Mouse (Mus musculus) frontal cortex, postnatal 25 days (tissue): ENCODE results near the gene Khnyn.

ENCODE experiments used
- DNase-seq, 2 experiments: peaks; one replicate each; pipeline ENCODE4 v3.0.0; 2022; ENCODE audit warnings: low spot score in 2 of 2

Khnyn gene

GRCm38 (mm10) chr14:55884713-55885113 is at the start of gene Khnyn:
TSS of gene Khnyn (plus strand) at chr14:55884947.
- DNase-seq: peak; percentile 59 to 64

GRCm38 (mm10) chr14:55838312-55838711 is 46.4 kb upstream of the Khnyn start:
- DNase-seq: no peak

GRCm38 (mm10) chr14:55838740-55839139 is 46.0 kb upstream of the Khnyn start:
- no peak for DNase-seq

GRCm38 (mm10) chr14:55840853-55841366 is 43.8 kb upstream of the Khnyn start:
- no peak for DNase-seq

- DNase-seq: no peak
Observed at GRCm38 (mm10) chr14:55842794-55843193, 42.0 kb upstream of the Khnyn start.

GRCm38 (mm10) chr14:55845506-55846294 is 39.0 kb upstream of the Khnyn start:
- no peak for DNase-seq

GRCm38 (mm10) chr14:55850885-55851284 is 33.9 kb upstream of the Khnyn start:
- DNase-seq: no peak

GRCm38 (mm10) chr14:55852646-55853551 is 31.8 kb upstream of the Khnyn start:
- no peak for DNase-seq

- no peak for DNase-seq
Observed at GRCm38 (mm10) chr14:55853621-55854285, 31.0 kb upstream of the Khnyn start, which contains the start of gene Nynrin. TSS of gene Nynrin (plus strand) at chr14:55854010.

- no peak for DNase-seq
Observed at GRCm38 (mm10) chr14:55854406-55855100, 30.2 kb upstream of the Khnyn start.

- DNase-seq: no peak
Observed at GRCm38 (mm10) chr14:55855101-55855561, 29.6 kb upstream of the Khnyn start.

- DNase-seq: no peak
Observed at GRCm38 (mm10) chr14:55857588-55857987, 27.2 kb upstream of the Khnyn start.

GRCm38 (mm10) chr14:55862186-55862585 is 22.6 kb upstream of the Khnyn start:
- no peak for DNase-seq

GRCm38 (mm10) chr14:55862970-55863369 is 21.8 kb upstream of the Khnyn start:
- no peak for DNase-seq

GRCm38 (mm10) chr14:55863773-55864172 is 21.0 kb upstream of the Khnyn start:
- DNase-seq: peak in 1 of 2 experiments; percentile 48

- DNase-seq: peak in 1 of 2 experiments; percentile 48
Observed at GRCm38 (mm10) chr14:55866962-55867361, 17.8 kb upstream of the Khnyn start.

- DNase-seq: no peak
Observed at GRCm38 (mm10) chr14:55868230-55869026, 16.3 kb upstream of the Khnyn start.

- DNase-seq: no peak
Observed at GRCm38 (mm10) chr14:55869538-55869937, 15.2 kb upstream of the Khnyn start.

- no peak for DNase-seq
Observed at GRCm38 (mm10) chr14:55872039-55872438, 12.7 kb upstream of the Khnyn start.

- DNase-seq: no peak
Observed at GRCm38 (mm10) chr14:55872551-55872950, 12.2 kb upstream of the Khnyn start.
